Mouse (Mus musculus) liver, adult 2 months (tissue): Measurements from ENCODE around the gene Gm11032.

Experiments
- CTCF ChIP-seq: fragments of 200-500 bp; IDR thresholded peaks from 2 replicates; pipeline ENCODE4 v1.5.1; 2011; ENCODE audit warnings: low read depth, low read length, control low read depth
- POLR2A ChIP-seq: fragments of 200-500 bp; IDR thresholded peaks from 2 replicates; pipeline ENCODE4 v1.6.1; 2011; ENCODE audit warnings: low read length, control low read depth; ENCODE audit not compliant: insufficient read depth; ENCODE audit errors: extremely low read depth

GRCm38 (mm10) chr11:4578682-4579081 is 41.2 kb upstream of the Gm11032 start:
- no peak for TF ChIP-seq CTCF
- TF ChIP-seq POLR2A = no peak
